Comparison of ENCODE assay signal across 8 mouse cellular contexts in the genomic region with DNA sequence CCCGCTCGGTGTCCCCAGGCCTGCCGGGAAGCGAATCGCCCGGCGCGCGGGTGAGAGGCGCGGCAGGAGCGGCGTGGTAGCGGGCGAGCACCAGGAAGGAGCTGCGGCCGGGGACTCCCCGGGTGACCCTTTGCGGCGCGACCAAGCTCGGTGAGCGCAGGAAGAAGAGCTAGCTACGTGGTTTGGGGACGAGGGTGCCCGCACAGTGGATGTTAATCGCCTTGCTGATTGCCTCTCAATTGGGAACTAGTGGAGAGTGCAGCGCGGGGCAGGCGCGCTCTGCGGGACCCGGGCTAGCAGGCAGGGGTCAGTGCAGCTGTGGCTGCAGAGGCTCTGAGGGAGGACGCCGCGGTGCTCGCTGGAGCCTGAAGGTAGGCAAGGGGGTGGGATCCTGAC. TPM values are rescaled to one million over a fixed set of nuclear protein-coding genes. Genes with fewer than 3 reads are reported as not detected.
DNase-seq lines count a peak whose midpoint lies in the region; ATAC-seq and TF ChIP-seq lines count a peak whose summit lies in the region.

No protein-coding gene starts in this region.

- no peak for TF ChIP-seq CTCF in heart, postnatal 0 days (IDR thresholded peaks at IDR 0.05; ENCODE audit: low read depth)

- no peak for ATAC-seq in heart, postnatal 0 days (ENCODE audit: insufficient read depth, low read depth)
- ATAC-seq in liver, embryonic 15.5 days (ENCODE audit: insufficient read depth), result no peak

- no peaks in the 10 kb centered on the region; the same call in 1 of the 2 replicates for H3K4me1 ChIP-seq in heart, postnatal 0 days (ENCODE audit: control insufficient read depth, insufficient read depth)
- no peaks in the 10 kb centered on the region for H3K4me1 ChIP-seq in liver, embryonic 15.5 days (replicated peaks)

- TF ChIP-seq EP300 in heart, postnatal 0 days (IDR thresholded peaks at IDR 0.05; ENCODE audit: low read depth), result no peak

- H3K27me3 ChIP-seq in heart, postnatal 0 days (ENCODE audit: control insufficient read depth, insufficient read depth, low read length), result peaks cover 65% of the 10 kb centered on the region
- peaks cover 57% of the 10 kb centered on the region for H3K27me3 ChIP-seq in liver, embryonic 15.5 days

- WGBS in heart, postnatal 0 days, result under 1% methylated on average over 37 of the region's 37 CpGs
- WGBS in liver, embryonic 15.5 days (ENCODE audit: insufficient replicate concordance), result 1% methylated on average over 37 of the region's 37 CpGs

- H3K36me3 ChIP-seq in heart, postnatal 0 days (replicated peaks; ENCODE audit: control insufficient read depth, insufficient read depth, low read length), result no peaks in the 10 kb centered on the region
- H3K36me3 ChIP-seq in liver, embryonic 15.5 days (replicated peaks), result no peaks in the 10 kb centered on the region

- DNase-seq in kidney, postnatal 4 days, result peak; percentile 46 to 62
- DNase-seq in kidney, adult 8-10 months, result no peak
- DNase-seq in embryo, embryonic 11.5 days (ENCODE audit: low read depth, low spot score), result peak; percentile 30
- no peak for DNase-seq in heart, postnatal 0 days (ENCODE audit: low spot score)
- peak; percentile 16 for DNase-seq in yolk sac, embryonic 10.5 days (ENCODE audit: low spot score)
- DNase-seq in cerebellum, adult 8-10 months, result no peak
- no peak for DNase-seq in adipocyte (ENCODE audit: low spot score)

- H3K27ac ChIP-seq in heart, postnatal 0 days (ENCODE audit: low read depth), result no peak overlapping the region
- H3K27ac ChIP-seq in liver, embryonic 15.5 days (replicated peaks), result no peak overlapping the region

- no peak overlapping the region for H3K9ac ChIP-seq in heart, postnatal 0 days (replicated peaks; ENCODE audit: low read depth, low read length)
- no peak overlapping the region for H3K9ac ChIP-seq in liver, embryonic 15.5 days

- H3K4me2 ChIP-seq in heart, postnatal 0 days (ENCODE audit: low read depth, low read length), result peak overlapping the region; percentile 86
- H3K4me2 ChIP-seq in liver, embryonic 15.5 days, result peak overlapping the region; percentile 47

- H3K4me3 ChIP-seq in heart, postnatal 0 days (ENCODE audit: low read depth, low read length), result peak overlapping the region; percentile 55
- H3K4me3 ChIP-seq in liver, embryonic 15.5 days (replicated peaks), result peak overlapping the region; percentile 23; the same call in 1 of the 2 replicates

- no peaks in the 10 kb centered on the region for H3K9me3 ChIP-seq in heart, postnatal 0 days (replicated peaks; ENCODE audit: control insufficient read depth, low read length)
- no peaks in the 10 kb centered on the region for H3K9me3 ChIP-seq in liver, embryonic 15.5 days (replicated peaks)

RNA-seq across cellular contexts. Expression of a gene that starts 0.7 kb away (rescaled TPM):
- 0.27 and 0.46 TPM in 2 replicates for total RNA-seq in heart, postnatal 0 days (2014; rRNA removed; ENCODE audit: low replicate concordance)
- polyA plus RNA-seq in heart, postnatal 0 days (2015; fragmentation: Nextera tagmentation; extraction: Ambion mirVana), result 0.26 and 0.46 TPM in 2 replicates
- polyA plus RNA-seq in liver, embryonic 15.5 days (2015; fragmentation: Nextera tagmentation; extraction: Ambion mirVana), result 0.16 and 0.20 TPM in 2 replicates

Comparison
In these comparisons a context has a peak if more than half of its experiments do, and no peak if none do; other contexts are left out.
1. DNase-seq: peak in kidney, postnatal 4 days (2 of 2), embryo, embryonic 11.5 days (single experiment) and yolk sac, embryonic 10.5 days (single experiment); none in kidney, adult 8-10 months (0 of 2), heart, postnatal 0 days (single experiment), cerebellum, adult 8-10 months (single experiment) and adipocyte (single experiment).